Mouse (Mus musculus) C2C12 (cell line): ENCODE measurements around the gene Atg16l1. TPM values are rescaled to one million over a fixed set of nuclear protein-coding genes. Genes with fewer than 3 reads are reported as not detected.

Experiments used
- H3K27me3 ChIP-seq: one replicate; pipeline ENCODE4 v1.6.1; 2011; ENCODE audit not compliant: control insufficient read depth, insufficient read depth, insufficient read length
- H3K36me3 ChIP-seq: one replicate; pipeline ENCODE4 v1.6.1; 2011; ENCODE audit not compliant: control insufficient read depth, insufficient read depth
- H3K4me3 ChIP-seq: one replicate; pipeline ENCODE4 v1.5.1; 2011; ENCODE audit warnings: mild to moderate bottlenecking, control low read depth; ENCODE audit not compliant: poor library complexity, insufficient read depth, severe bottlenecking
- H3K79me2 ChIP-seq: one replicate; pipeline ENCODE4 v1.6.1; 2011; ENCODE audit not compliant: control insufficient read depth, insufficient read depth
- H3K79me3 ChIP-seq: one replicate; pipeline ENCODE4 v1.6.1; 2011; ENCODE audit warnings: low read depth, control low read depth
- H3ac ChIP-seq: one replicate; pipeline ENCODE3; 2011; ENCODE audit warnings: low read depth; ENCODE audit not compliant: control insufficient read depth, insufficient read length
- CEBPB ChIP-seq: IDR thresholded peaks from one replicate; pipeline ENCODE4 v1.6.1; 2011; ENCODE audit warnings: low read depth, mild to moderate bottlenecking, control low read depth, moderate library complexity
- CTCF ChIP-seq: IDR thresholded peaks from one replicate; pipeline ENCODE4 v1.5.1; 2011; ENCODE audit not compliant: control insufficient read depth, insufficient read depth, insufficient read length
- FOSL1 ChIP-seq: IDR thresholded peaks from one replicate; pipeline ENCODE4 v1.8.0; 2011; ENCODE audit warnings: mild to moderate bottlenecking, low read length; ENCODE audit not compliant: poor library complexity, insufficient read depth, severe bottlenecking
- MAX ChIP-seq: IDR thresholded peaks from one replicate; pipeline ENCODE4 v1.6.1; 2011; ENCODE audit warnings: mild to moderate bottlenecking, control low read depth
- MYOD1 ChIP-seq: IDR thresholded peaks from one replicate; pipeline ENCODE4 v1.6.1; 2011; ENCODE audit warnings: low read depth; ENCODE audit not compliant: control insufficient read depth, insufficient read length
- MYOG ChIP-seq: IDR thresholded peaks from one replicate; pipeline ENCODE4 v1.6.1; 2011; ENCODE audit not compliant: control insufficient read depth, insufficient read length; ENCODE audit errors: extremely low read depth
- USF1 ChIP-seq: IDR thresholded peaks from one replicate; pipeline ENCODE4 v1.6.1; 2011; ENCODE audit warnings: low read depth, mild to moderate bottlenecking, control low read depth, moderate library complexity
- polyA plus RNA-seq: library from polyadenylated mRNA; unstranded; fragments of >200 nt; fragmentation: generic; extraction: Trizol; gene quantifications from one replicate; pipeline ENCODE4 v1.2.1, GENCODE M21; 2012; ENCODE audit warnings: missing spikeins

Atg16l1 gene
- polyA plus RNA-seq, 1 experiment: 20.1 TPM

- H3K4me3 ChIP-seq: no peak overlapping the region
- TF ChIP-seq CTCF (peak; percentile 53), MYOD1 (no peak), MYOG (no peak)
- no peaks in the 10 kb centered on the region for H3K27me3 ChIP-seq
- no peaks in the 10 kb centered on the region for H3K79me2 ChIP-seq
- H3ac ChIP-seq: no peak overlapping the region
- H3K79me3 ChIP-seq: peaks cover 3% of the 10 kb centered on the region
- H3K36me3 ChIP-seq: peaks cover 89% of the 10 kb centered on the region
These were observed 10.6 kb downstream of the Atg16l1 start for GRCm38 (mm10) chr1:87766233-87766632.

GRCm38 (mm10) chr1:87769263-87769662 is 13.6 kb downstream of the Atg16l1 start:
- Histone ChIP-seq H3K27me3 (no peaks in the 10 kb centered on the region), H3K4me3 (no peak overlapping the region), H3K79me3 (no peaks in the 10 kb centered on the region), H3ac (no peak overlapping the region), H3K36me3 (peaks cover 91% of the 10 kb centered on the region), H3K79me2 (no peaks in the 10 kb centered on the region)
- TF ChIP-seq MYOG (no peak), CTCF (no peak), MYOD1 (no peak), CEBPB (no peak), MAX (no peak), FOSL1 (no peak), USF1 (no peak)

GRCm38 (mm10) chr1:87770486-87770885 is 14.8 kb downstream of the Atg16l1 start:
- H3K4me3 ChIP-seq: no peak overlapping the region
- no peaks in the 10 kb centered on the region for H3K79me2 ChIP-seq
- H3K27me3 ChIP-seq: no peaks in the 10 kb centered on the region
- H3ac ChIP-seq: no peak overlapping the region
- H3K36me3 ChIP-seq: peaks cover 91% of the 10 kb centered on the region
- H3K79me3 ChIP-seq: no peaks in the 10 kb centered on the region
- TF ChIP-seq FOSL1 (no peak), USF1 (no peak), CTCF (no peak), MYOD1 (no peak), MYOG (no peak), MAX (no peak), CEBPB (no peak)

- Histone ChIP-seq H3K79me2 (no peaks in the 10 kb centered on the region), H3K4me3 (no peak overlapping the region), H3K36me3 (peaks cover 90% of the 10 kb centered on the region), H3K79me3 (no peaks in the 10 kb centered on the region), H3K27me3 (no peaks in the 10 kb centered on the region), H3ac (no peak overlapping the region)
- TF ChIP-seq MYOG (no peak), FOSL1 (no peak), USF1 (no peak), CTCF (no peak), MYOD1 (no peak)
These were observed 16.1 kb downstream of the Atg16l1 start for GRCm38 (mm10) chr1:87771724-87772123.

GRCm38 (mm10) chr1:87773336-87773735 is 17.7 kb downstream of the Atg16l1 start:
- H3K4me3 ChIP-seq: no peak overlapping the region
- H3K27me3 ChIP-seq: no peaks in the 10 kb centered on the region
- no peaks in the 10 kb centered on the region for H3K79me2 ChIP-seq
- H3K36me3 ChIP-seq: peaks cover 90% of the 10 kb centered on the region
- H3K79me3 ChIP-seq: no peaks in the 10 kb centered on the region
- H3ac ChIP-seq: no peak overlapping the region
- no peak for TF ChIP-seq CEBPB
- no peak for TF ChIP-seq MYOG
- no peak for TF ChIP-seq MAX
- TF ChIP-seq MYOD1: no peak
- TF ChIP-seq CTCF: no peak
- no peak for TF ChIP-seq USF1
- TF ChIP-seq FOSL1: no peak

GRCm38 (mm10) chr1:87774845-87775244 is 19.2 kb downstream of the Atg16l1 start:
- no peak overlapping the region for H3K4me3 ChIP-seq
- no peak for TF ChIP-seq MYOG
- TF ChIP-seq CEBPB: no peak
- TF ChIP-seq MAX: no peak
- no peak for TF ChIP-seq FOSL1
- TF ChIP-seq CTCF: no peak
- no peak for TF ChIP-seq MYOD1
- TF ChIP-seq USF1: no peak
- no peaks in the 10 kb centered on the region for H3K27me3 ChIP-seq
- H3K36me3 ChIP-seq: peaks cover 94% of the 10 kb centered on the region
- H3ac ChIP-seq: no peak overlapping the region
- no peaks in the 10 kb centered on the region for H3K79me2 ChIP-seq
- H3K79me3 ChIP-seq: no peaks in the 10 kb centered on the region
